Mouse (Mus musculus) testis, adult 2 months (tissue): ENCODE data around the gene Papolg.

ENCODE experiments used
- CTCF ChIP-seq: fragments of 200-500 bp; IDR thresholded peaks from 2 replicates; pipeline ENCODE4 v1.5.1; 2012; ENCODE audit warnings: low read depth, mild to moderate bottlenecking, inconsistent platforms, low read length, moderate library complexity; ENCODE audit not compliant: control insufficient read depth, insufficient read depth, insufficient replicate concordance
- POLR2A ChIP-seq: fragments of 200-500 bp; IDR thresholded peaks from 2 replicates; pipeline ENCODE4 v1.6.1; 2012; ENCODE audit warnings: low read depth, mild to moderate bottlenecking, inconsistent platforms, low read length, moderate library complexity; ENCODE audit not compliant: control insufficient read depth

- TF ChIP-seq POLR2A: no peak
- no peak for TF ChIP-seq CTCF
Observed at GRCm38 (mm10) chr11:23853306-23853705, 41.7 kb downstream of the Papolg start.
